Mouse (Mus musculus): ENCODE data around the gene D630039A03Rik. TPM values are rescaled to one million over a fixed set of nuclear protein-coding genes. Genes with fewer than 3 reads are reported as not detected.

The D630039A03Rik gene
- polyA plus RNA-seq, 1 experiment: not detected

- Histone ChIP-seq H3K27ac (ENCODE audit: insufficient read depth, low read depth, low read length) (no peak overlapping the region), H3K4me1 (ENCODE audit: control insufficient read depth, insufficient read depth, low read length) (peaks cover 44% of the 10 kb centered on the region)
- no peak for TF ChIP-seq POLR2A (IDR thresholded peaks at IDR 0.05; ENCODE audit: borderline replicate concordance, low read depth, low read length)
- no peak for TF ChIP-seq CTCF (IDR thresholded peaks at IDR 0.05; ENCODE audit: low read depth, low read length)
Measured at GRCm38 (mm10) chr4:57954580-57954979, 38.5 kb upstream of the D630039A03Rik start.

GRCm38 (mm10) chr4:57953796-57954195 is 37.7 kb upstream of the D630039A03Rik start:
- no peak for TF ChIP-seq POLR2A (IDR thresholded peaks at IDR 0.05; ENCODE audit: borderline replicate concordance, low read depth, low read length)
- TF ChIP-seq CTCF (IDR thresholded peaks at IDR 0.05; ENCODE audit: low read depth, low read length): no peak
- H3K4me3 ChIP-seq (ENCODE audit: insufficient read depth, low read length): no peak overlapping the region
- peaks cover 41% of the 10 kb centered on the region for H3K4me1 ChIP-seq (ENCODE audit: control insufficient read depth, insufficient read depth, low read length)
- H3K27ac ChIP-seq (ENCODE audit: insufficient read depth, low read depth, low read length): no peak overlapping the region

More at GRCm38 (mm10) chr4:57954580-57954979, 38.5 kb upstream of the D630039A03Rik start:
- H3K4me3 ChIP-seq (ENCODE audit: insufficient read depth, low read length): peak overlapping the region; percentile 77

GRCm38 (mm10) chr4:57952891-57953290 is 36.8 kb upstream of the D630039A03Rik start:
- Histone ChIP-seq H3K27ac (ENCODE audit: insufficient read depth, low read depth, low read length) (no peak overlapping the region), H3K4me3 (ENCODE audit: insufficient read depth, low read length) (no peak overlapping the region), H3K4me1 (ENCODE audit: control insufficient read depth, insufficient read depth, low read length) (peaks cover 37% of the 10 kb centered on the region)
- TF ChIP-seq CTCF (IDR thresholded peaks at IDR 0.05; ENCODE audit: low read depth, low read length) (no peak), POLR2A (IDR thresholded peaks at IDR 0.05; ENCODE audit: borderline replicate concordance, low read depth, low read length) (no peak)

GRCm38 (mm10) chr4:57952416-57952815 is 36.3 kb upstream of the D630039A03Rik start:
- H3K4me3 ChIP-seq (ENCODE audit: insufficient read depth, low read length): no peak overlapping the region
- no peak overlapping the region for H3K27ac ChIP-seq (ENCODE audit: insufficient read depth, low read depth, low read length)
- TF ChIP-seq CTCF (IDR thresholded peaks at IDR 0.05; ENCODE audit: low read depth, low read length) (no peak), POLR2A (IDR thresholded peaks at IDR 0.05; ENCODE audit: borderline replicate concordance, low read depth, low read length) (no peak)
- peaks cover 35% of the 10 kb centered on the region for H3K4me1 ChIP-seq (ENCODE audit: control insufficient read depth, insufficient read depth, low read length)

DNA sequence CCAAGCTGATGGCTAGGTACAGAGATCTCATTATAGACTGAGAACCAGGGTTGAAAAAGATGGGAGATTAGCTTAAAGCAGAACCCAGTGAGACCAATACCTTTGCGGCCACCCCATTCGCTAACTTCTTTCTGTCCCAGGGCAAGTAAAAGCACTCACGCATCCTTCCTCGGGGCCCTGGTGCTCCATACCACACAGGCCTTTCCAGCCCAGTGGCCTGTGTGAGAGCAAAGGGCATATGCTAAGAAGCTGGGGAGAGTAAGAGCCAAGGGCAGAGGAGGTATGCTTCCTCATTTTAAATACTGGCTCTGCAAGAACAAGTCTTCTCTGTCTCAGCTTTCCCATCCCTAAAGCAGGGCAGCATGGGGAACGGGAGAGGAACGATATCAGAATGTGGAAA is 33.8 kb upstream of the D630039A03Rik start:
- Histone ChIP-seq H3K4me3 (ENCODE audit: insufficient read depth, low read length) (no peak overlapping the region), H3K27ac (ENCODE audit: insufficient read depth, low read depth, low read length) (no peak overlapping the region), H3K4me1 (ENCODE audit: control insufficient read depth, insufficient read depth, low read length) (peaks cover 35% of the 10 kb centered on the region)
- no peak for TF ChIP-seq CTCF (IDR thresholded peaks at IDR 0.05; ENCODE audit: low read depth, low read length)
- no peak for TF ChIP-seq POLR2A (IDR thresholded peaks at IDR 0.05; ENCODE audit: borderline replicate concordance, low read depth, low read length)

- Histone ChIP-seq H3K27ac (ENCODE audit: insufficient read depth, low read depth, low read length) (no peak overlapping the region), H3K4me1 (ENCODE audit: control insufficient read depth, insufficient read depth, low read length) (peaks cover 21% of the 10 kb centered on the region), H3K4me3 (ENCODE audit: insufficient read depth, low read length) (no peak overlapping the region)
- TF ChIP-seq POLR2A (IDR thresholded peaks at IDR 0.05; ENCODE audit: borderline replicate concordance, low read depth, low read length) (no peak), CTCF (IDR thresholded peaks at IDR 0.05; ENCODE audit: low read depth, low read length) (no peak)
Measured at GRCm38 (mm10) chr4:57947476-57947875, 31.4 kb upstream of the D630039A03Rik start.

GRCm38 (mm10) chr4:57947036-57947435 is 30.9 kb upstream of the D630039A03Rik start:
- TF ChIP-seq CTCF (IDR thresholded peaks at IDR 0.05; ENCODE audit: low read depth, low read length) (no peak), POLR2A (IDR thresholded peaks at IDR 0.05; ENCODE audit: borderline replicate concordance, low read depth, low read length) (no peak)
- Histone ChIP-seq H3K4me1 (ENCODE audit: control insufficient read depth, insufficient read depth, low read length) (peaks cover 18% of the 10 kb centered on the region), H3K27ac (ENCODE audit: insufficient read depth, low read depth, low read length) (no peak overlapping the region), H3K4me3 (ENCODE audit: insufficient read depth, low read length) (no peak overlapping the region)

- no peak overlapping the region for H3K27ac ChIP-seq (ENCODE audit: insufficient read depth, low read depth, low read length)
- no peak overlapping the region for H3K4me3 ChIP-seq (ENCODE audit: insufficient read depth, low read length)
- no peaks in the 10 kb centered on the region for H3K4me1 ChIP-seq (ENCODE audit: control insufficient read depth, insufficient read depth, low read length)
- no peak for TF ChIP-seq CTCF (IDR thresholded peaks at IDR 0.05; ENCODE audit: low read depth, low read length)
- no peak for TF ChIP-seq POLR2A (IDR thresholded peaks at IDR 0.05; ENCODE audit: borderline replicate concordance, low read depth, low read length)
Measured at GRCm38 (mm10) chr4:57942892-57943291, 26.8 kb upstream of the D630039A03Rik start.

GRCm38 (mm10) chr4:57940631-57941030 is 24.5 kb upstream of the D630039A03Rik start:
- TF ChIP-seq CTCF (IDR thresholded peaks at IDR 0.05; ENCODE audit: low read depth, low read length) (no peak), POLR2A (IDR thresholded peaks at IDR 0.05; ENCODE audit: borderline replicate concordance, low read depth, low read length) (no peak)
- no peaks in the 10 kb centered on the region for H3K4me1 ChIP-seq (ENCODE audit: control insufficient read depth, insufficient read depth, low read length)
- no peak overlapping the region for H3K27ac ChIP-seq (ENCODE audit: insufficient read depth, low read depth, low read length)
- no peak overlapping the region for H3K4me3 ChIP-seq (ENCODE audit: insufficient read depth, low read length)

GRCm38 (mm10) chr4:57937292-57937691 is 21.2 kb upstream of the D630039A03Rik start:
- TF ChIP-seq POLR2A (IDR thresholded peaks at IDR 0.05; ENCODE audit: borderline replicate concordance, low read depth, low read length): no peak
- no peak for TF ChIP-seq CTCF (IDR thresholded peaks at IDR 0.05; ENCODE audit: low read depth, low read length)
- Histone ChIP-seq H3K4me3 (ENCODE audit: insufficient read depth, low read length) (no peak overlapping the region), H3K4me1 (ENCODE audit: control insufficient read depth, insufficient read depth, low read length) (no peaks in the 10 kb centered on the region)

DNA sequence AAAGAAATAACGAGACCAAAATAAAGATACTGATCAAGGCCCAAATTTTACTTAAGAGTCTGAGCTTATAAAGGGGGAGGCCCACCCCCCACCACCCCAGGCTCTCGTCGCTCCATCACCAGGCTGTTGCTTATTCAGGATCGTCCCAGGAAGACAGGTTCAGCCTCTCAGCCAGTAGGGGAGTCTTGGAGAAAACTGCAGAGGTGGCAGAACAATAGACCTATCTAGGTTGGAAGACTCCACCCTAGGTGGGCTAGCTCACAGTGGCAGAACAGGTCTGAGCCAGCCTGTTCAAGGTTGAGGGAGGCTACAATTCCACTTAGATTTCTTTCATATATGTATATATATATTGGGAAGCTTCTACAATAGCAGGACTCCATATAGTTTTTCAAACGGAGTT is 18.1 kb upstream of the D630039A03Rik start:
- Histone ChIP-seq H3K4me3 (ENCODE audit: insufficient read depth, low read length) (no peak overlapping the region), H3K4me1 (ENCODE audit: control insufficient read depth, insufficient read depth, low read length) (peaks cover 6% of the 10 kb centered on the region; the same call in 1 of the 2 replicates), H3K27ac (ENCODE audit: insufficient read depth, low read depth, low read length) (no peak overlapping the region)
- no peak for TF ChIP-seq CTCF (IDR thresholded peaks at IDR 0.05; ENCODE audit: low read depth, low read length)
- TF ChIP-seq POLR2A (IDR thresholded peaks at IDR 0.05; ENCODE audit: borderline replicate concordance, low read depth, low read length): no peak

More at GRCm38 (mm10) chr4:57937292-57937691, 21.2 kb upstream of the D630039A03Rik start:
- H3K27ac ChIP-seq (ENCODE audit: insufficient read depth, low read depth, low read length): no peak overlapping the region
